Mouse (Mus musculus): Measurements from ENCODE around the gene Naa38.

- TF ChIP-seq CTCF (IDR thresholded peaks at IDR 0.05; ENCODE audit: low read depth) = no peak
- no peak for TF ChIP-seq EP300 (IDR thresholded peaks at IDR 0.05; ENCODE audit: low read depth)
These were observed 12.4 kb downstream of the Naa38 start for GRCm38 (mm10) chr11:69407724-69408004.

All from liver, postnatal 0 days (tissue).